In the genomic region with DNA sequence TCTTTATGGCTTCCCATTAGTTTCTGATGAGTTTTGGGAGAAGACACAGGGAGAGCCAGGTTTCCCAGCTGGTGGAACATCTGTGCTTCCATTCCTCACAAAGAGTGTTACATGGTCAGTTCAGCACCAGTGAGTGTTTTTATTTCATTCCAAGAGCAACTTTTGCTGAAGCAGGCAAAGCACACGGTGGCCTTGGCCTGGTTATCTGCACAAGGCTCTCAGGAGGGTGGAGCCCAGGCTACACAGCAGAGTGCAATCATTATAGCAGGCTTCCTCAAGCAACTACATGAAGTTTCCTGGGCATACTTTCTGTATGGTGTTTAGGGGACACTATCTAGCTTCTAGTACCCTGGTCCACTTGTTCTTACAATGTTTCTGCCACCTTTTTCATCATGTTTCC, we compare ENCODE assay signal across 14 mouse cellular contexts.
"Had no signal": no experiment of that assay in that cellular context is flagged by ENCODE, and none has a peak within 500 bp of the region (broad histone marks: within the 10 kb centered on the region; RNA-seq: fewer than 3 reads in every experiment).

No protein-coding gene starts in this region.

- H3K36me3 ChIP-seq: kidney, embryonic 15.5 days; limb, embryonic 15.5 days; liver, embryonic 12.5 days; midbrain, embryonic 10.5 days; neural tube, embryonic 12.5 days had no signal

- H3K27ac ChIP-seq: kidney, embryonic 15.5 days; limb, embryonic 15.5 days; liver, embryonic 12.5 days; midbrain, embryonic 10.5 days; neural tube, embryonic 12.5 days; stomach, postnatal 0 days had no signal

- H3K4me3 ChIP-seq: kidney, embryonic 15.5 days; limb, embryonic 15.5 days; liver, embryonic 12.5 days; midbrain, embryonic 10.5 days; myocyte; neural tube, embryonic 12.5 days had no signal

- H3K27me3 ChIP-seq: kidney, embryonic 15.5 days; limb, embryonic 15.5 days; liver, embryonic 12.5 days; neural tube, embryonic 12.5 days had no signal

- H3K4me1 ChIP-seq: kidney, embryonic 15.5 days; limb, embryonic 15.5 days; liver, embryonic 12.5 days; midbrain, embryonic 10.5 days; neural tube, embryonic 12.5 days had no signal

- DNase-seq: kidney, adult 2 months; kidney, postnatal 14 days; lung, embryonic 14.5 days; lung, postnatal 10 days; lung, postnatal 4 days; midbrain, embryonic 14.5 days; thymus, postnatal 36 days had no signal

- H3K9ac ChIP-seq: kidney, embryonic 15.5 days; limb, embryonic 15.5 days; liver, embryonic 12.5 days; lung, embryonic 14.5 days; neural tube, embryonic 12.5 days had no signal
